Mouse (Mus musculus) neural tube, embryonic 11.5 days (tissue): ENCODE results near the gene Popdc3. TPM values are rescaled to one million over a fixed set of nuclear protein-coding genes. Genes with fewer than 3 reads are reported as not detected.
"Not testable (repeated sequence)": the region's sequence is repeated elsewhere in the genome, so short reads cannot be mapped to it uniquely, and the experiment has no call there.

Experiments
- ATAC-seq: fragments of 200-750 bp; cut with Nextera tagmentation; 2 replicates; pipeline ENCODE4 v1.8.0; 2017; ENCODE audit warnings: moderate number of reproducible peaks, mild to moderate bottlenecking, moderate TSS enrichment, moderate library complexity; ENCODE audit not compliant: insufficient read depth, low FRiP score, low TSS enrichment
- DNase-seq: peaks from one replicate; pipeline ENCODE4 v3.0.0-alpha.2; 2015; ENCODE audit warnings: low spot score
- H3K27ac ChIP-seq: fragments of 300-500 bp; sonication (generic); 2 replicates; pipeline ENCODE4 v1.5.1; 2014; ENCODE audit warnings: low read depth, mild to moderate bottlenecking, low read length
- H3K27me3 ChIP-seq: fragments of 300-500 bp; sonication (generic); 2 replicates; pipeline ENCODE4 v1.6.1; 2014; ENCODE audit warnings: mild to moderate bottlenecking, low read length, mixed read lengths; ENCODE audit not compliant: control insufficient read depth, insufficient read depth
- H3K36me3 ChIP-seq: fragments of 300-500 bp; sonication (generic); 2 replicates; pipeline ENCODE4 v1.6.1; 2014; ENCODE audit warnings: mild to moderate bottlenecking, low read length, moderate library complexity, mixed read lengths; ENCODE audit not compliant: control insufficient read depth, insufficient read depth
- H3K4me1 ChIP-seq: fragments of 300-500 bp; sonication (generic); 2 replicates; pipeline ENCODE4 v1.6.1; 2014; ENCODE audit warnings: low read length, mixed read lengths; ENCODE audit not compliant: control insufficient read depth, insufficient read depth
- H3K4me2 ChIP-seq: fragments of 300-500 bp; sonication (generic); 2 replicates; pipeline ENCODE4 v1.6.1; 2014; ENCODE audit warnings: low read depth, mild to moderate bottlenecking, moderate library complexity
- H3K4me3 ChIP-seq: fragments of 300-500 bp; sonication (generic); 2 replicates; pipeline ENCODE4 v1.5.1; 2014; ENCODE audit warnings: low read depth, low read length
- H3K9ac ChIP-seq: fragments of 300-500 bp; sonication (generic); 2 replicates; pipeline ENCODE4 v1.6.1; 2014; ENCODE audit warnings: mild to moderate bottlenecking, low read length
- H3K9me3 ChIP-seq: fragments of 300-500 bp; sonication (generic); 2 replicates; pipeline ENCODE4 v1.6.1; 2016; ENCODE audit warnings: low read length; ENCODE audit not compliant: control insufficient read depth
- WGBS: fragments of 180-500 bp; shearing (Covaris S2); extraction: QIAGEN DNeasy Blood & Tissue Kit; methylation state at CpG from one replicate; pipeline ENCODE4 v1.1.7; 2014; 5-methylcytosine and 5-hydroxymethylcytosine counted together
- polyA plus RNA-seq: library from polyadenylated mRNA; unstranded; fragments of >200 nt; fragmentation: Nextera tagmentation; extraction: Ambion mirVana; gene quantifications from 2 replicates; pipeline ENCODE4 v1.2.1, GENCODE M21; 2014

Gene Popdc3
- 0.69 and 1.1 TPM in 2 replicates for polyA plus RNA-seq

DNA sequence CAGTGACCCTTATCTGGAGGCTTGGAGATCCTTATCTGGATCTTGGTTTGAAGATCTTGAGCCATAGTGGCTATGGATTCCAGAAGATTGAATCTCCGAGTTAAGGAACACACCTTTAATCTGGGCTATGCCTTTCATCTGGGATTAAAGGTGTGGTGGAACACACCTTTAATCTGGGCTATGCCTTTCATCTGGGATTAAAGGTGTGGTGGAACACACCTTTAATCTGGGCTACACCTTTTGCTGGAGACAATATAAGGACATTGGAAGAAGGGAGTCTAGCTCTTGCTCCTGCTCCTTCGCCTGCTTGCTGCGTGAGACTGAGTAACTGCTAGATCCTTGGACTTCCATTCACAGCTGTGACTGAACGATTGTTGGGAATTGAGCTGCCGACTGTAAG lies at the start of gene Popdc3:
Gene Popdc3 (plus strand): TSS at position 301 of the 400 bp plus-strand sequence.
- ATAC-seq, H3K4me1 ChIP-seq: not testable (repeated sequence)
- WGBS: no CpG with 5 or more reads among the region's 5 CpGs

DNA sequence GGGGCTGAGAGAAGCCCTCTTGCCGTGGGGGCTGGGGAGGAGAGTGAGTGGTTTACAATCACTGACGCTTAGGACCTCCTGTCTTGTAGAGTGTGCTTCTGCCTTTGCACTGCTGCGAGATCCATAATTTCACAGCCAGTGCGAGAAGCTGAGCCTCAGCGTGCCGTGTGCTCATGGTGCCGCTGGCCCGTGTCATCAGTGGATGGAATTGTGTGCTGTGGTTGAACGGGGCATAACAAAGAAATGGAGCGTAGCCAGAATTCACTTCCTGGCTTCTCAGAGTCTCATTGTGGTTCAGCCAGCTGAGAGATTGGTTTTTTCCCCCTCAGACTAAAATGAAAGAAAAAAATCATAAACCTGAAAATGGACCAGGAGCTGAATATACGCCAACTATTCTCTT lies 48.8 kb upstream of the Popdc3 start:
- Histone ChIP-seq H3K9ac (no peak overlapping the region), H3K4me3 (no peak overlapping the region), H3K27me3 (no peaks in the 10 kb centered on the region), H3K36me3 (no peaks in the 10 kb centered on the region), H3K4me1 (no peaks in the 10 kb centered on the region), H3K27ac (no peak overlapping the region), H3K9me3 (no peaks in the 10 kb centered on the region), H3K4me2 (no peak overlapping the region)
- DNase-seq: no peak
- ATAC-seq: no peak
- WGBS: 74% methylated on average over 11 of the region's 11 CpGs

More for the DNA sequence above, at the start of gene Popdc3:
- not testable (repeated sequence) for H3K4me2 ChIP-seq, H3K27me3 ChIP-seq, H3K9ac ChIP-seq, DNase-seq, H3K4me3 ChIP-seq, H3K9me3 ChIP-seq, H3K27ac ChIP-seq, H3K36me3 ChIP-seq

DNA sequence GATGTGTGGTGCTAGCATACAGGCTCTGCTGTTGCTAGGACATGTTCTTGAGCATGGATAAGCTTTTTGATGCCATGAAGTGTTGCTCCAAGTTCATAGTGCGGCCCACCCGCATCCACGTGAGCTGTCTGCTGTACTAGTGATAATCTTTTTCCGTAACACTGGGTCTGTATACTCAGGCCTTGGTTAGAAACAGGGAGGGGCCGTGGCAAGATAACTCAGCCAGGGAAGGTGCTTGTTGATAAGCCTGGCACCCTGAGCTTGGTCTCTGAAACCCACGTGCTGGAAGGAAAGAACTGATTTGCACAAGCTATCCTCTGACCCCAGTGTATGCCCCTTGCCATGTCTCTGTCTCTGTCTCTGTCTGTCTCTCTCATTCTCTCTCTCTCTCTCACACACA lies 47.9 kb upstream of the Popdc3 start:
- no peak overlapping the region for H3K27ac ChIP-seq
- no peak overlapping the region for H3K4me2 ChIP-seq
- H3K9ac ChIP-seq: no peak overlapping the region
- H3K36me3 ChIP-seq: no peaks in the 10 kb centered on the region
- no peaks in the 10 kb centered on the region for H3K4me1 ChIP-seq
- no peaks in the 10 kb centered on the region for H3K27me3 ChIP-seq
- no peak overlapping the region for H3K4me3 ChIP-seq
- 94% methylated on average over 6 of the region's 6 CpGs for WGBS
- no peaks in the 10 kb centered on the region for H3K9me3 ChIP-seq
- DNase-seq (no peak), ATAC-seq (no peak)

DNA sequence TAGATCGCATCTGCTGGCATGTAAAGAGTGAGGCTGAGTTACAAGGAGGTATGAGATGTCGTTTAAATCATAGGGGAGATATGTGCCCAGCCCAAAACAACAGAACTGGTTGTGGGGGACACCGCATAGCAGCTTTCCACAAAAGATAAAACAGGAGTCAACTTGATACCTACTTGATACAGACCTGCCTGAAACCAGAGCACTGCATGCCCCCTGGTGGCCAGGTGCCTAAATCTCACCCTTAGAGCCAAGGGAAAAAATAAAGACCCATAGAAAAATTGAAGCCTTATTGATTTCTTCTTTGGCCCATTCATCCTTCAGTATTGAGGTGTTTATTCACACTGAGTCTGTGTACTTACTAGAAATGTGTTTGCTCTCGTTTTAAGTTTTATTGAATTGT lies 45.5 kb upstream of the Popdc3 start:
- Histone ChIP-seq H3K36me3 (no peaks in the 10 kb centered on the region), H3K27me3 (no peaks in the 10 kb centered on the region), H3K4me1 (no peaks in the 10 kb centered on the region), H3K9me3 (no peaks in the 10 kb centered on the region), H3K4me2 (no peak overlapping the region), H3K4me3 (no peak overlapping the region), H3K27ac (no peak overlapping the region), H3K9ac (no peak overlapping the region)
- no peak for ATAC-seq
- DNase-seq: no peak
- 80% methylated on average over 4 of the region's 4 CpGs for WGBS

DNA sequence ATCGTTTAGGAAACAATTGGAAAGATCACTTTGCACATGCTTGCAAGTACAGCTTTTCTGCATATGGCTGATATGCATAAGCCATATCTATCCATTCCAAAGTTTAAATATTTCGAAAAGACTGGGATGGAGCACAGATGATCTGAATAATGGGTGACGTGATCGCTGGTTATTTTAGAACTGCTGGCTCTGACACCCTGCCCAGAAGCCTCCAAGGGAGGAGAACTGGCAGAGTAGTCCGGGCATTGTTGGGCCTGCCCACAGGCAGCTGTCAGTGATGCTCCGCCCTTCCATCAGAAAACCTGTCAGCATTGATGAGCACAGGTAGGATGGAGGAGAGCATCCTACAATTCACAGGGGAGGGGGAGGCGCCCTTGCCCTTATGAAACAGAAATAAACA lies 41.1 kb upstream of the Popdc3 start:
- Histone ChIP-seq H3K9me3 (no peaks in the 10 kb centered on the region), H3K4me1 (no peaks in the 10 kb centered on the region), H3K27ac (no peak overlapping the region), H3K27me3 (no peaks in the 10 kb centered on the region), H3K36me3 (no peaks in the 10 kb centered on the region), H3K9ac (no peak overlapping the region), H3K4me3 (no peak overlapping the region), H3K4me2 (no peak overlapping the region)
- DNase-seq (no peak), ATAC-seq (no peak)
- WGBS: 90% methylated on average over 7 of the region's 7 CpGs

DNA sequence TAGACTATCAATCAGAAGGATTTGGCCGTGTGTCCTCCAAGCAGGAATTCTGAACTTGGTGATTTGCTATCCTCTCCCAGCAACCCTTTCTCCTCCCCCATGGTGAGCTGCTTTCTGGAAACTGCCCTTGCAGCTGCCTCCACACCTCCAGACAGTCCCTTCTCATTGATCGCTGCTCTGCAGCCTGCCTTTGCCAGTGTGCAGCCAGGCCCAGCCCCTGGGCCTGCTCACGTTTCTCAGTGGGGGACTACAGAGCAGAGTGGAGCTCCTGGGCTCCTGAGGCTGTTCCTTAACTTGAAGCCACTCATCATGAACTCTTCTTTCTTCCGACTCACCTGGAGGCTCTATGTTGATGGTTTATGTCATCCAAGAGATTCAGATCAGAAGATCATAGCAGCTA lies 38.0 kb upstream of the Popdc3 start:
- H3K4me2 ChIP-seq: no peak overlapping the region
- ATAC-seq: no peak
- H3K27ac ChIP-seq: 0 out of 2 replicates have a peak overlapping the region, but pooled peaks have one; percentile 14
- no peak for DNase-seq
- WGBS: 59% methylated on average over 4 of the region's 4 CpGs
- H3K4me3 ChIP-seq: no peak overlapping the region
- no peaks in the 10 kb centered on the region for H3K27me3 ChIP-seq
- no peaks in the 10 kb centered on the region for H3K36me3 ChIP-seq
- H3K4me1 ChIP-seq: no peaks in the 10 kb centered on the region
- H3K9ac ChIP-seq: no peak overlapping the region
- H3K9me3 ChIP-seq: no peaks in the 10 kb centered on the region

DNA sequence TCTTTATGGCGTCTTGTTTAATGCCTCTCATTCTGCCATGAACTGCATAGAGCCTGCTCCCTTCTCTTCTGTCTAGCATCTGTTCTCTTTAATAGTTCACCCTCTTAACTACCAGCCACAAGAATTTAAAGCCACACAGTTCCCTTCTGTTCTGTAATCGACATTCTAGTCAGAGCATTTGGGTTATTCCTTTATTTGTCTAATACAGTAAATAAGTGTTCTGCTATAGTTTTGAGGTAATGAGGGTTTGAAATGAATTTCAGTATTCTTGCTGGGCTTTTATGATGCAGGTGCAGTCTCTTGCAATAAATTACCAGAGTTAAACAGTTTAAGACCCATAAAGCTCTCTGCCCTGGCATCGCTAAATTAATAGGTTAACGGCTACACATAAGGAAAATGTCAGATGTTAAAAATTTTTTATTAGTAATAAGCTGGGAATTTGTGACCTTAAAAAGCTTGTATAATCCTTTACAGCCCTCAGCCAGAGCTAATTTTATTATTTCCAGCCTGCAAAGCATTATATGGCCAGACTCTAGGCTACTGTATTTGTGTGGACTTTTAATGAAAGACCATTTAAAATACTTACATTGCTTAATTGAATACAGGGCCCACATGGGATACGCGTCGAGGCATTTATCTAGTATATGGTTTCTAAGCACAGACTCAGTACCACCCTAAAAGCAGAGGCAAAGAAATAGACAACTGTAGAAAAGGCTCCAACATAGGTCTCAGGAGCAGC lies 37.3 kb upstream of the Popdc3 start:
- no peak overlapping the region for H3K9ac ChIP-seq
- H3K4me2 ChIP-seq: no peak overlapping the region
- H3K4me1 ChIP-seq: no peaks in the 10 kb centered on the region
- 76% methylated on average over 7 of the region's 7 CpGs for WGBS
- DNase-seq: no peak
- no peak overlapping the region for H3K4me3 ChIP-seq
- no peaks in the 10 kb centered on the region for H3K9me3 ChIP-seq
- ATAC-seq: no peak
- H3K27ac ChIP-seq: no peak overlapping the region
- no peaks in the 10 kb centered on the region for H3K27me3 ChIP-seq
- H3K36me3 ChIP-seq: no peaks in the 10 kb centered on the region

DNA sequence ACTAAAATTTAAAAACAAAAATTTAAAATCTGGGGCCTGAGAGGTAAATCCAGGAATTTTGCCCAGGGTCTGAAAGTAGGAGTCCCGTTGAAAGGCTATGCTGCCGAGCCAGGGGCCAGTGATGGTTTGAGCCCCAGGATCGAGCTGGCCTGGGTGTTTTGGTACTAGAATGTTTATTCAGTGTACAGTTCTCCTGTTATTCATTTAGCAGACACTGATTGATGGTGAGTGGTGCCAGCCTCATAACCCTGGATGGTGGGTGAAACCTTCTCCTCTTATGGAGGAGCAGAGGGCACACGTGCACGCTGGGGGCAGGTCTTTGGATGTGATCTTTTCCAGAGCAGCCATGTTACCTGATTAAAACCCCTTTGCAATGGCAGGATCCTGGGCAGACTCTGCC lies 35.5 kb upstream of the Popdc3 start:
- Histone ChIP-seq H3K4me2 (no peak overlapping the region), H3K27me3 (no peaks in the 10 kb centered on the region)

DNA sequence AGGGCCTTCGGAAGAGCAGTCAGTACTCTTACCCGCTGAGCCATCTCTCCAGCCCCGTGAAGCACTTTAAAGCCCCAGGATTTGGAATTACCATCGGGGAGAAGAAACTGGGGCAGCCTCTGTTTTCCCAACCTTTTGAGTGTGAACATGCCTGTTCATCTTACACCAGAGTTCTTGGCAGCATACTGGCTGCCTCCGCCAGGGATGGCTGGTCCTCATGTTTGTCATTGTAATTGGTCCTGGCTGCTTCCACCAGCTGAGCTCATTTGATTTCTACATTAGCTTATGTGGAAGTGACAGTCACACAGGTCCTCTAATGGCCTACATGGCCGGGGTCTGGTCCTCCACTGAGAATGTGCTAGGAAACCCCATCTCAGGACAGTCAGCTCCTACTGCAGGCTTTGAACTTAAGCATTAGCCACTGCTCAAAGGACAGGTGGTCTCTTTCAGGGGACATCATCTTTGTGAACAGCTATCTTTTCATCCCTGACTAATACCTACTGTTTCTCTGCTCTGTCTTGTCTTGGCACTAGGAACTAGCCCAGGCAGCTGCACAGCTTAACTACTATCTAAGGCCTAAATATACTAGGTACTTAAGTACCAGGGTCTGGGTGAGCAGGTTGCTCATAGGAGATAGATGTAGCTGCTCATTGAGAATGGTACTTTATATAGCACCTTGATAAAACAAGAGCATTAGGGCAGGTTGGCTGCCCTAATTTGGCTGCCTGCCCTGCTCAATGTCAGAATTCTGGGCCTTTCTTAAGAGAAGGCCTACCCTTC lies 33.7 kb upstream of the Popdc3 start:
- H3K4me3 ChIP-seq: no peak overlapping the region
- peaks cover 9% of the 10 kb centered on the region for H3K4me1 ChIP-seq
- DNase-seq (no peak), ATAC-seq (no peak)
- no peak overlapping the region for H3K4me2 ChIP-seq
- H3K27ac ChIP-seq: no peak overlapping the region
- 92% methylated on average over 6 of the region's 6 CpGs for WGBS
- no peaks in the 10 kb centered on the region for H3K9me3 ChIP-seq
- H3K27me3 ChIP-seq: no peaks in the 10 kb centered on the region
- no peaks in the 10 kb centered on the region for H3K36me3 ChIP-seq
- H3K9ac ChIP-seq: no peak overlapping the region

More for the DNA sequence above, 35.5 kb upstream of the Popdc3 start:
- no peaks in the 10 kb centered on the region for H3K36me3 ChIP-seq
- no peak overlapping the region for H3K27ac ChIP-seq
- H3K9ac ChIP-seq: no peak overlapping the region
- DNase-seq (no peak), ATAC-seq (no peak)
- peaks cover 9% of the 10 kb centered on the region for H3K4me1 ChIP-seq
- H3K4me3 ChIP-seq: no peak overlapping the region
- no peaks in the 10 kb centered on the region for H3K9me3 ChIP-seq
- WGBS: 90% methylated on average over 5 of the region's 5 CpGs
